Mouse (Mus musculus): ENCODE results near the gene Krt7.
A peak's percentile ranks its signal among the peaks of the same experiment; 100 is the strongest.

Krt7 gene

DNA sequence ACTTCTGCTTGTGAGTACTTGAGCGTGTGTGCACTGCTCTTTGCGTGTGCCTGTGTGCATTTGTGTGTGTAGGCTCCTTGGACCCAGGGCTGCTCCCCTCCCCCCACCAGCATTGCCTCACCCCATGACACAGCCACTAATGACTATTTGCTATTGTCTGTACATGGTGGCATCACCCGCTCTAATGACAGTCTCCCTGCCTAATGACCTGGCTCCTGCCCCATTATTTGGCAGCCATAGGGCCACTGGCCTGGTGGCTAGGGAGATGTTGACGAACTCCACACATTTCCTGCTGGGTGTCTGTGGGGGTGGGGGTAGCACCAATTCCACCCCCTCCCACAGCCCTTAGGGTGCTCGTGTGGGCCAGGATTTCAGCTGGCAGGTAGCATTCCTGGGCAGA, 32.2 kb upstream of the Krt7 start:
- no peak for DNase-seq

DNA sequence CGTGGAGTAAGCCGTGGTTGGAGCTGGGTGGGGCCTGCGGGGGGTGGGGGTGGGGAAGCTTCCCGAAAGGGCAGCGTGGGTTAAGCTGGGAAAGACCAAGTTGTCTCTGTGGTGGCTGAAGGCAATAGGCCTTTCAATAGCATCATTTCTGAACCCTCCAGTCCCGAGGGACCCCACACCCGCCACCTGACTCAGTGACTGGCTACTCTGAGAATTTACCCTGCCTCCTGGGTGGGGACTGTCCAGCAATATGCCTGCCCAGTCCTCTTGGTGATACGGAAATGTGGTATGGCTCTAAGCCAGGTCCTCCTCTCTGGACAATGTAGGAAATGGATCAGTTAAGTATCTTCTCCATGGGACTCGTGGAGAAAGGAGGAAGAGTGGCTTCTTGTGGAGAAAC, 29.1 kb upstream of the Krt7 start:
- no peak for DNase-seq

GRCm38 (mm10) chr15:101382811-101383210, 28.0 kb upstream of the Krt7 start:
- no peak for DNase-seq

GRCm38 (mm10) chr15:101384610-101385009, 26.2 kb upstream of the Krt7 start:
- DNase-seq = no peak

DNA sequence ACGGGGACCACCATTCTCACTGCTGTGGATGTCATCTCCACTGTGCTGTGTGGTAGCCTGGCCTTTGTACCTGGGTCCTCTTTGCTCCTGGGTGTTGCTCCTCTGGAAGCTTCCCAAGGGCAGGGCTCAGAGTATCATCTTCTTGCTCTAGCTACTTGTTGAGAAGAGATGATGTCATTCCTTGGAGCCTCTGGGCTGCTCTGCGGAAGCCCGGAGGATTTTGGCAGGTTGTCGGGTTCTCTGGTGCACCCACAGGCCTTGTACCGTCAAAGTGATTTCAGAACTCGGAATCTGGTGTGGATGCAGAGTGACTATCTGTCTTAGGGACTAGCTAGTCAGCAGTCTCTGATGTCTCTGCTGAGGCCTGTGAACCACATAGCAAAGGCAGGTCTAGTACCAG, 25.8 kb upstream of the Krt7 start:
- DNase-seq = no peak

DNA sequence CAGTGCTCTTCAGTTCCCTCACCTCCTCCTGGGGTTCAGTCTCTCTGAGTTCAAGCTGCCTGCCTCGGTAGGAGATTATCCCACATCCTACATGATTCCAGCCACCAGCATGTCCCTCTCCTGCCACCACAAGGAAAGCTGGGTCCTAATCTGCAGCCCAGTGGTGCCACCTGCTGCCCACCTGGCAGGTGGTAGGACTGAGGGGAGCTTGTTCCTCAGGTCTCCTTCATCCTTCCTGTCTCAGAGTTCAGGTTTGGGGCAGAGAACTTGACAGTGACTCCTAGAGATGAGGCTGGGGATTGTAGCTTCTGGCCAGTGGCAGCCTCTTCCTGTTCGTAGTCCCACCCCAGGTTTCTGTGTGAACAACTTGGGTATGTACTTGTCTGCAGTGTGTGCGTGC, 23.7 kb upstream of the Krt7 start:
- DNase-seq = no peak

DNA sequence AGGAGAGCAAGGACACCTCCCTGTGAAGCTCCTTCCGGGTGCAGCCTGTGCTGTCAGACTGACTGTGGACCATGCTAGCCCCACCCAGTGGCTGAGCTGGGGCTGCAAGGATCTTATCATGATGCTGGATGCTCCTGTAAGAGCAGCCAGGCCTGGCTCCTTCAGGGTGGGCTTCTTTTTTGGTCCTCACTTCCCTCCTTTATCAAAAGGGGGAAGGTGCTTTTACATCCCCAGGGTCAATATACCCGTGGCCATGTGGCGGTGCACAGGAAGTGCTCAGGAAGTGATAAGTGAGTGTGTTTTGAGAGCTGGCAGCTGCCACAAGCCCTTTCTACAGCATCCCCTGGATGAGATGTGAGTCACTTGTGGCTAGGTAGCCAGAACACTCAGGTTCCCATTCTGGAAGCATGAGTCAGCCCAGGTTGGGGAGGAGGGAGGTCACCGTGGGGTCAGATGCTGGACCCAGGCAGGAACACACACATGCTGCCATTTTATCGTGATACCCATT, 22.8 kb upstream of the Krt7 start:
- DNase-seq = no peak

DNA sequence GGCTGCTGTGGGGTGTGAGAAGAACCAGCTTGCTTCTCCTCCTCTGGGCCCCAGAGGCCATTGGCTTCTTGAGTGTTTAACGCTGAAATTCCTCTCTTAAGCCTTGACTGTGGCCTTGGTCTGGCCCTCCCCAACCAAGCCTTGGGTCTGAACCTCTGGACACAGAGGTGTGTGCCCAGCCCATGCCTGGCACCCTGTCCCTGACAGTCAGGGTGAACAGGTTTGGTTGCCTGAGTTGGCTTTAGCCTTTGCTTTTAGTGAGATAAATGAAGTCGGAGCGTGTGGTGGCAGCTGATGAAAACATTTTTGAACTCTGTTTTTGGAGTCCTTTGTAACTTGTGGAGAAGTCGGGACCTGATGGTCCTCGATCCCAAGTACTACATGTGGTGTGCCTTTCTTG, 20.6 kb upstream of the Krt7 start:
- DNase-seq = no peak

DNA sequence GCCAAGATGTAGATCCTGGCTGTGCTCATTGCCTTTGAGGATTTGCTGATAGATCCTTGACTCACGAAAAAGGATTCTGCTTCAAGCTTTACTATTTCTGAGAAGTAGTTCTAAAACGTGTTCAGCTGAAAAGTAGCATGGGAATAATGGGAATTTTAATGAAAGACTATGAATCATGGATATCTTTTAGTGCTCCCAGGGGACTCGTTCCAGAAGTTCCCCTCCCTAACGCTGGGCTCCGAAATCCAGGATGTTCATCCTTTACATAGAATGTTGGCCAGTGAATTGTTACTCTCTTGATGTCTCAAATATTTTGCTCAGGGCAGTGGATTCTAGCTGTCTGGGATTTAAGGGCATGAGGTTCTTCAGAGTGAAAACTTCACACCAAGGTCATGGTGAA, 18.6 kb upstream of the Krt7 start:
- no peak for DNase-seq

GRCm38 (mm10) chr15:101394908-101395307, 15.9 kb upstream of the Krt7 start:
- no peak for DNase-seq

GRCm38 (mm10) chr15:101396466-101396865, 14.4 kb upstream of the Krt7 start:
- DNase-seq = no peak

DNA sequence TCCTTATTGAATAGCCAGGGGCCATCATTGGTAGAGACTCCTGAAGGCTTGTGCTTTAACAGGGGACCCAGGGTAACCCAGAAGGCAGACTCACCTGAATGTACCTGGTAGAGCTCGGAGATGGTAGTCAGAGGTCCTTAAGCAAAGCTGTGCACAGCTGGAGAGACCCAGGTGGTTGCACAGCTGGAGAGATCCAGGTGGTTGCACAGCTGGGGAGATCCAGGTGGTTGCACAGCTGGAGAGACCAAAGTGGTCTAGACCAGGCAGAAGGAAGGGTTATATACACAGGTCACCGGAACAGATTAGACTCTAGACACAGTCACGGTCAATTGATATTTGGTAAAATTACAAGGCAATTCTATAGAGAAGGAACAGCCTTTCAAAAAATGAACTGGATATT, 13.9 kb upstream of the Krt7 start:
- no peak for DNase-seq

DNA sequence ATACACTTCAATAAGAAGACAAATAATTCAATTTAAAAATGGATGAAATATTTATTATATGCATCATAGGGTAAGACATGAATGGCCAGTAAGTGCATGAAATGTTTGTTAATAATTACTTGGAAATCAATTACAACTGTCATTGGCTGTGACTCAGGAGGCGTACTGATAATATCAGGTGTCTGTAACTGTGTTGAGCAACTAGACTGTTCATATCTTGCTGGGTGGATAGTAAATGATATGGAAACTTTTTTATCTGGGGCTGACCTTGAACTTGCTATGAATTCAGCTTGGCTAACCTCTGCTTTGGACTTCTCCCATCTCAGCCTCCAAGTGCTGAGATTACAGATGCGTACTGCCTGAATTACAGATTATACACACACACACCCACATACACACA, 13.2 kb upstream of the Krt7 start:
- DNase-seq = no peak

GRCm38 (mm10) chr15:101398269-101398668, 12.6 kb upstream of the Krt7 start:
- no peak for DNase-seq

GRCm38 (mm10) chr15:101412188-101412587, 1.3 kb downstream of the Krt7 start:
- no peak for DNase-seq

DNA sequence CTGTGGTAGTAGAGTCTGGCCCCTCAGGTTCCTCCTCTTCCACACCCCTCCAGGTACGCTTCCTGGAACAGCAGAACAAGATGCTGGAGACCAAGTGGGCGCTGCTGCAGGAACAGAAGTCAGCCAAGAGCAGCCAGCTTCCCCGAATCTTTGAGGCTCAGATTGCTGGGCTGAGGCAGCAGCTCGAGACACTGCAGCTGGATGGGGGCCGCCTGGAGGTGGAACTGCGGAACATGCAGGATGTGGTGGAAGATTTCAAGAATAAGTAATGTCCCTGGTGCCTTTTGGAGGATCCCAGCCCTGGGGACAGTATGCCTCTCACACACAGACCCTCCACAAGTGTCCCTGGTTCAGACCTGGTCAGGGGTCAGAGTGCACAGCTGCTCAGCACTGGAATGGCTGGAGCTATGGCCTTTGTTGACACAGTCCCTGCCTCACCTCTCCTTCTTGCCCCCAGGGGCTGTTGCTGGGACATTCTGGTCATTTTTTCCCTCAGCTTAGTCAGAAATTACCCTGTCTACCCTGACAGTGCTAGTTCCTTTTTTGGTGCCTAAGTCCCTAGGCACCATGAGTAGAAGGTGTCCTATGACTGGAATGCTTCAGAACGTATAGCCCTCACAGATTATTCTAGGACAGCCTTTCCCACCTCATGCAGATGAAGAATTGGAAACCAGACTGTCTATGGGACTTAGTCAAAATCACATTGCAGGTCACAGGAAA, 3.2 kb downstream of the Krt7 start:
- peak; percentile 34 for DNase-seq

- no peak for DNase-seq
Observed at GRCm38 (mm10) chr15:101414807-101415565, 4.1 kb downstream of the Krt7 start.

GRCm38 (mm10) chr15:101418950-101419349, 8.1 kb downstream of the Krt7 start:
- DNase-seq = no peak

- DNase-seq = peak; percentile 53
Observed at GRCm38 (mm10) chr15:101420903-101421302, 10.1 kb downstream of the Krt7 start.

DNA sequence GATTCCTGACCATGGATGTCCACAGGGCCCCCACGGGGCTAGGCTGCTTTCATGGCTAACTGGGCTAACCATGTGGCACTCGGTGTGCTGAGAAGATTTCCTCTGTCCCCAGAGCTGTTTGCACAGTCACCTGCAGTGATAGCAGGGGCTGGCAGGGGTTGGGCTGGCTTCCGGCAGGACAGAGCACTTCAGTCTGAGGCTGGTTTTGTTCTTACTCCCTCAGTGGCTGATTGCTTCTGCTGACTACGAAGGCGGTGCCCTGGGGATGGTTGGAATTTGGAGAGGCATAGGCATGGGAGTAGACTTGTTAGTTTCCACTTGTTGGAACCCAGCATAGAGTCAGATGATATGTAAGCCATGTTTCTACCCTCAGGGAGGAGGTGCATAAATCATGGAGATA, 14.1 kb downstream of the Krt7 start:
- no peak for DNase-seq

DNA sequence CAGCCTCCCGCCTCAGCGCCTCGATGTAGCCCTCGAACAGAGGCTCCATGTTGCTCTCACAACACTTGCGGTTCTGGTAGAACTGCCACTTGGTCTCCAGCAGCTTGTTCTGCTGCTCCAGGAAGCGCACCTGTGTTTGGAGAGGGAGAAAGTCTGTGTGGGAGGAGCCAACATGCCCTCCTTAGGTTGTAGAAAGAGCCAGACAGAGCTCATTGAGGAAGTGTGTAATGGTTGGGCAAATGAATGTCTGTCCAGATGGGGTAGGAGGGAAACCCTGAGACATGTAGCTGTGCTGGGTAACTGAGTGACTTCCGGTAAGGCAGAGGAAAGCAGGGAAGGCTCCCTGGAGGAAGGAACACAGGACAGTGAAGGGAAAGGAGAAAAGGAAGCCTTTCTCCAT, 25.8 kb downstream of the Krt7 start:
- DNase-seq = no peak

GRCm38 (mm10) chr15:101438555-101438954, 27.7 kb downstream of the Krt7 start, which contains the start of gene Krt87:
Gene Krt87 (minus strand): TSS chr15:101438804.
- DNase-seq = peak; percentile 56

DNA sequence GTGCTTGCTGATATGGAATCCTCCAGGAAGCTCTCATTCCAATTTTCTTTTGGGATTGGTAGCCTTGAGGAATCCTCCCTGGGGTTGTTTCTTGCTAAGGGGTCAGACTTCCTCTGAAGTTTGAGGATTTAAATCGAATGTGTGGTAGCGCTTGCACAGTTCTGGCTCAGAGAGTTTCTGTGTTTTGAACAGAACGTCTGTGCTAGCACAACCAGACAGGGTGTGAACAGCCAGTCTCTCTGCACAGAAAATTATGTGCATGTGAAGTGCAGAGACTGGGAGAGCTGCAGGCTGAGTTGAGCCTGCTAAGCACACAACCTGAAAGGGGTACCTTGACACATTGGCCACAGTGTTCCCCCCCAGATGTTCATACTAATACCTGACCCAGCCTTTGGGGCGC, 30.0 kb downstream of the Krt7 start:
- no peak for DNase-seq

GRCm38 (mm10) chr15:101446572-101446971, 35.7 kb downstream of the Krt7 start:
- DNase-seq = no peak

All from embryo, embryonic 11 days (tissue).